Mouse (Mus musculus): ENCODE data around the gene Klf6. TPM values are rescaled to one million over a fixed set of nuclear protein-coding genes. Genes with fewer than 3 reads are reported as not detected.
A peak's percentile ranks its signal among the peaks of the same experiment; 100 is the strongest.

Gene Klf6
- 10 to 100 TPM; 19.3 to 32.5 TPM for total RNA-seq (2021)
- long read RNA-seq, experiment 1, full-length matches to known transcripts, result 2 of 12 reads
- long read RNA-seq, experiment 1, partial matches to known transcripts, result 2 of 12 reads
- long read RNA-seq, experiment 1, other reads (novel, unspliced or antisense), result 8 of 12 reads
- long read RNA-seq, experiment 2, full-length matches to known transcripts, result 2 of 17 reads
- long read RNA-seq, experiment 2, partial matches to known transcripts, result 3 of 17 reads
- long read RNA-seq, experiment 2, other reads (novel, unspliced or antisense), result 12 of 17 reads

- DNase-seq, result peak; percentile 98 to 99
- intact Hi-C loops (cut with DNase I), result loop anchor here (2.0 to 10.0 kb wide), 3 partner anchors 147 to 1089 kb away; no protein-coding TSS in a partner anchor
These were observed at the start of gene Klf6 for GRCm38 (mm10) chr13:5861157-5862002. TSS of gene Klf6 (plus strand) at chr13:5861482.

- DNase-seq, result no peak
- intact Hi-C loops (cut with DNase I), result no loop called here
These were observed 47.8 kb upstream of the Klf6 start for GRCm38 (mm10) chr13:5813433-5813832.

DNA sequence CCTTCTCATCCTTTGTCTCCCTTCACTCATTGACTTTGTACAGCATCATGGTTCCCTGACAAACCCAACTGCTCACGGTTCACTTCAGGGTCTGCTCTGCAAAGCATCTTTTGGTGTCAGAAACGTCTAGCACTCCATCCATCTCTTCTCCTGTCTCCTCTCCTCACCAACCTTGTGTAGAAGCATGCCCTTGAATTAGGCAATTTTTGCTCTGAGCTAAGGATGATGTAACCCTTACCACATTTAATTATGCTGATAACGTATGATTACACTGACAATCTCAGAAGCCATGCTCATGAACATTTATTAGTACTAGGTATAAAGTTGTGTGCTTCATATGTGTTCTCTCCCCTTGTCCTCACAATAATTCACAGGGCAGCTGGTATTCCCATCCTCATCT, 44.0 kb upstream of the Klf6 start:
- intact Hi-C loops (cut with DNase I), result no loop called here
- DNase-seq, result no peak

DNA sequence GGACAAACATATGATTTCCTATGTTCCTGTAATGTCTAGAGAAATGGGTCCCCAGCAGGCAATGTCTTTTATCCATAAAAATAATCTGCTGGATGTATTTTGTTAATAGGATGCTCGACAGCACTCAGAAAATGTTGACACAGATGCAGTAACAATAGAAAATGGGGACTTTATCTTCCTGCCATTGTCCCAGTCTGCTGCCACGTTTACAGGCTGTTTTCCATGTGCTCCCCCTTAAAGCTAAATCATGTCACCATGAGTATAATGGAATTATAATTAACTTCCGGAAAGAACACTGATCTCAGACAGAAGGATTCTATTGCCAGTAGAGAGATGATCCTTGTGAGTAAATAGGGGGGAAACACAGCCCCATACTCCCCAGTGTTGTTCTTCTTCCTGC, 42.1 kb upstream of the Klf6 start:
- intact Hi-C loops (cut with DNase I), result no loop called here
- DNase-seq, result no peak

GRCm38 (mm10) chr13:5822586-5822985, 38.7 kb upstream of the Klf6 start:
- intact Hi-C loops (cut with DNase I), result no loop called here
- no peak for DNase-seq

- intact Hi-C loops (cut with DNase I), result no loop called here
- DNase-seq, result no peak
These were observed 38.1 kb upstream of the Klf6 start for GRCm38 (mm10) chr13:5823150-5823549.

- no peak for DNase-seq
- intact Hi-C loops (cut with DNase I), result no loop called here
These were observed 37.0 kb upstream of the Klf6 start for GRCm38 (mm10) chr13:5824189-5824815.

- DNase-seq, result no peak
- intact Hi-C loops (cut with DNase I), result no loop called here
These were observed 35.0 kb upstream of the Klf6 start for GRCm38 (mm10) chr13:5826170-5826827.

DNA sequence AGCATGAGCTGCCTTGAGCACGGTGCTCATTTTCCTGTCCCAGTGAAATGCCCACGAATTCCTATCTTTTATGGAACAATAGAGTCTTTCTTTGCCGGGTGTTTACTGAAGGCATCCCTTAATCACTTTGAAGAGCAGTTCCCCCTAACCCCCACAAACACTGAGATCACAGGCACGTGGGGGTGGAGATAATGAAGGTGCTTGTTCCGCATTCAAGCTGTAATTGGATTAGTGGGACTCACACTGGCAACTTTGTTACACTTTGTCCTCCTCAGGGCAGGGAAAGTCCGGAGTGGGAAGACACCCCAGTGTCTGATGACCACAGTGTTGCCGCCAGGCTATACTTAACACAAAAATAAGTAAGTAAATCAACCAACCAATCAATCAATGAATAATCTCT, 29.3 kb upstream of the Klf6 start:
- no peak for DNase-seq
- intact Hi-C loops (cut with DNase I), result no loop called here

GRCm38 (mm10) chr13:5837174-5837777, 24.0 kb upstream of the Klf6 start:
- DNase-seq, result no peak
- intact Hi-C loops (cut with DNase I), result no loop called here

DNA sequence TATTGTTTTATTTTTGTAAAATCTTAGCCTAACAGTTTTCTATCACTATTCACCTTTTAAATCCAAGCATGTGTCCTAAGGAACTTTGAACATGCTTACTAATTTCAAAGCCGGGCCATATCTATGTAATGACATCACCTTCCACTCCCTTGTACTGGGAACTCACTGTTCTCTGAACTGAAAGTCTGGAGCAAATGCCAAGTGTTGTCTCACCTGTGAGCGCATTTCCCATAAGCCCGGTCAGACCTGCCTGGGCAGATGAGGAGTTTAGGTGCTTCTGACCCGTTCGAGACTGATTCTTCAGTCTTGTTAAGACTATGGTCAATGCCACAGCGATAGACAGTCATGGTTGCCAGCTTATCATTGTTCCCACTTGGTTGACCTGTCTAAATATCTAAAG, 19.9 kb upstream of the Klf6 start:
- intact Hi-C loops (cut with DNase I), result no loop called here
- DNase-seq, result no peak

- intact Hi-C loops (cut with DNase I), result no loop called here
- DNase-seq, result no peak
These were observed 18.4 kb upstream of the Klf6 start for GRCm38 (mm10) chr13:5842911-5843310.

DNA sequence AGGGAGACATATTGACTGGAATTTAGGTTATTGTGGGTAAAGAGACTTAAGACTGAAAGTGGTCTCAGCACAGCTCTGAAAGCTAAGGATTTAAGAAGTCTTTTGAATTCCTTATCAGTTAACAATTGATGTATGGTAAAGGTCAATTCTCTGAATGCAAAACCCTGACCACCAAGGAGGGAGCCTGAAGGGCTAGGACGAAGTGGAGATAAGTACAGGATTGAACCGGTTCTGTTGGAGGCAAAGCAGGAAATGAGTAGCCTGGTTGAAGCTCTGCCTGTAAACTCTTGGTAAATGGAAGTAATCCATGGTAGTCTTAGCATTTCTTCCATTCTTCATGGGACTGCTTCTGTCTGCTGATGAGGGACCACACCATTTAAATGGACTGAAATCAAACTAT, 17.5 kb upstream of the Klf6 start:
- no peak for DNase-seq
- intact Hi-C loops (cut with DNase I), result no loop called here

DNA sequence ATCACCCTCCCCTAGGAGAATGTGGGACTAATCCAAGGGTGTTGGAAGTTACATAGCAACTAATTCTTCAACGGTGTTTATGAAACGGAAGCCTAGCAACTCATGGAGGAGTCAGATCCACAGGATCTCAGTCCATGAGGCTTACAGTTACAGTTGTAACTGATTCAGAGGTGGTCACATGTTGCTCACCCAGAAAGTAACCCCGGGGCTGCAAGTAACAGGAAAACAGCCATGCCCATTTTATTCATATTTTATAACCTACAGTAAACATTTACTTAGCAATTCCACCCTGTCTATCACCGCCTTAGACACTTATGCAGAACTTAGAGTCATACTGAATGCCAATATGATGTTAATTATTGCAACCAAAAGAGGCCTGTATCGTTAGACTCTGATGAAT, 16.9 kb upstream of the Klf6 start:
- intact Hi-C loops (cut with DNase I), result no loop called here

DNA sequence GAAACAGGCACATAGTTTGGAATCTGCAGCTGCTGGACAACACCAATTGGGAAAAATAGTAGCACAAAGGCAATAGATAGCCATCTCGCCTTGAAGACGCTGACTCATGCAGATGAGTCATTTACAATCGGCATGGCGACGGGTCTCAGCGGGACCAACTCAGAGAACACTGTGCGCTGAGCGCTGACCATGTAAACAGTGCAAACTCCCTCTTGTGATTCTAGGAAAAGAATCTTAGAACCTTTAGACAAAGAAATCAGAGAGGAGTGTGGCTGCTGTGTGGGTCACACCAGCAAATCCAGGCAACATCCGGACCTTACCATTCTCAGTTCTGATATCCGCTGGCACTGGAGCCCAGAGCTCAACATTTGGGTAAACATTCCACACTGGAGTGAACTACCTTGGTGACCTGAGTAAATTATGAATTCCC, 16.1 kb upstream of the Klf6 start:
- DNase-seq, result peak in 1 of 2 experiments; percentile 66
- intact Hi-C loops (cut with DNase I), result no loop called here

More for the DNA sequence above, 16.9 kb upstream of the Klf6 start:
- DNase-seq, result no peak

GRCm38 (mm10) chr13:5845605-5846004, 15.7 kb upstream of the Klf6 start:
- intact Hi-C loops (cut with DNase I), result no loop called here
- no peak for DNase-seq

- intact Hi-C loops (cut with DNase I), result no loop called here
- no peak for DNase-seq
These were observed 14.4 kb upstream of the Klf6 start for GRCm38 (mm10) chr13:5846860-5847259.

DNA sequence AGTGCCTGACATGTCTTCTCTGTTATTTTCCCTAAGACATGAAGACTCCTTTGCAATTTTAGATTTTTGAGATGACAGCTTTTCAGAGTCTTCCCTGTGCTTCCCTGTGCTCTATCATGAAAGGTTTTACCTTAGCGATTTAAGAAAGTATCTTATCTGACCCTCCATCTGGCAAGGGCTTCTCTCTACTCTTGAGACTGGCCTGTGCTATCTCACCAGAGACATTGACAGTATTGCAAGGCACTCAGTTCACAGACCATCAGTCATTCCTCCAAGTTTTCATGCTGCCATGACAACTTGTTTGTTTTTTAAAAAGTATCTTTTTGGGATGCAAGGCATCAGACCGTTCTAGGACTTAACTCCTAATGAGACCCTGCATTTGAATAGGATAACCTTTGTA, 13.5 kb upstream of the Klf6 start:
- no peak for DNase-seq
- intact Hi-C loops (cut with DNase I), result no loop called here

DNA sequence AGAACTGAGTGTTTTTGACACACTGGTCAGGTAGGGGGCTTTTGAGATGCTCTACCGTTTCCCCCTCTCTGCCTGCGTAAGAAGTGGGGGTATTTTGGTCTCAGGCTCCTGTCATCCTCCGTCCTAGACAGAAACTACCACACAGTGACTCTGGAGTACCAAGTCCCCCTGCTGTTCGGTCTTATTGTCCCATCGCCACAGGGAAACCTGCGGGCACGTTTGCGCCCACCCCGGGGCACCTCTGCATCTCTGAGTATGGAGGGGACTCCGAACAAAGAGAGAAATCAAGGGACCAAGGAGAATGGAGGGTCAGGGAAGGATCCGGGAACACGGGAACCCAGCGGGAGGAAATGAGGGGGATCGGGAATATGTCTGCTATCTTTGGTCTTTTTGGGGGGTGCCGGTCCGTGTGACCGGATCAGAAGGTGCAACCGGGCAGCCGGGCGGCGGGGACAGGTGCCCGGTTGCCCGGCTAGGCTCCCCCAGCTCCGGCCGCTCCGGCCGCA, 578 bp upstream of the Klf6 start:
- intact Hi-C loops (cut with DNase I), result loop anchor here (2.0 to 10.0 kb wide), 3 partner anchors 146 to 1088 kb away; no protein-coding TSS in a partner anchor
- DNase-seq, result peak in 1 of 2 experiments; percentile 49

- intact Hi-C loops (cut with DNase I), result loop anchor here (5.0 to 10.0 kb wide), 2 partner anchors 247 to 1090 kb away; no protein-coding TSS in a partner anchor
- DNase-seq, result no peak
These were observed 832 bp downstream of the Klf6 start for GRCm38 (mm10) chr13:5862003-5862625.
